Mouse (Mus musculus) CD8-positive naive resting alpha-beta T cell, adult 2 months (primary cell): ENCODE data around the gene Zfp518a.

Experiments used
- DNase-seq, 2 experiments: peaks; one replicate each; pipeline ENCODE4 v3.0.0; 2022; ENCODE audit warnings: low read depth in 2 of 2, low spot score in 2 of 2

The Zfp518a gene

GRCm38 (mm10) chr19:40894519-40895392, at the start of gene Zfp518a:
Gene Zfp518a (plus strand): TSS chr19:40894705.
- DNase-seq: peak; percentile 86 to 88

- DNase-seq: no peak
These were observed 49.8 kb upstream of the Zfp518a start for GRCm38 (mm10) chr19:40844731-40845130.

GRCm38 (mm10) chr19:40849391-40849790, 45.1 kb upstream of the Zfp518a start:
- DNase-seq: no peak

GRCm38 (mm10) chr19:40859555-40859954, 35.0 kb upstream of the Zfp518a start:
- no peak for DNase-seq

- no peak for DNase-seq
These were observed 26.2 kb upstream of the Zfp518a start for GRCm38 (mm10) chr19:40868284-40868683.

- no peak for DNase-seq
These were observed 24.9 kb upstream of the Zfp518a start for GRCm38 (mm10) chr19:40869425-40870105.

GRCm38 (mm10) chr19:40872955-40873665, 21.4 kb upstream of the Zfp518a start:
- peak; percentile 77 to 78 for DNase-seq

- DNase-seq: no peak
These were observed 12.8 kb upstream of the Zfp518a start for GRCm38 (mm10) chr19:40881700-40882099.

GRCm38 (mm10) chr19:40888887-40889286, 5.6 kb upstream of the Zfp518a start:
- no peak for DNase-seq

GRCm38 (mm10) chr19:40894071-40894506, 416 bp upstream of the Zfp518a start:
- DNase-seq: no peak

- no peak for DNase-seq
These were observed 843 bp downstream of the Zfp518a start for GRCm38 (mm10) chr19:40895393-40895703.

- DNase-seq: no peak
These were observed 37.3 kb downstream of the Zfp518a start for GRCm38 (mm10) chr19:40931581-40932369.

- DNase-seq: no peak
These were observed 40.9 kb downstream of the Zfp518a start for GRCm38 (mm10) chr19:40935376-40935775.

- no peak for DNase-seq
These were observed 41.5 kb downstream of the Zfp518a start for GRCm38 (mm10) chr19:40936038-40936437.

GRCm38 (mm10) chr19:40943552-40943951, 49.0 kb downstream of the Zfp518a start:
- DNase-seq: no peak

- DNase-seq: no peak
These were observed 52.6 kb downstream of the Zfp518a start for GRCm38 (mm10) chr19:40946937-40947577.

GRCm38 (mm10) chr19:40958981-40959380, 64.5 kb downstream of the Zfp518a start:
- DNase-seq: no peak

- peak; percentile 42 to 70 for DNase-seq
These were observed 68.5 kb downstream of the Zfp518a start for GRCm38 (mm10) chr19:40962988-40963387.

- no peak for DNase-seq
These were observed 69.9 kb downstream of the Zfp518a start for GRCm38 (mm10) chr19:40964367-40964891.
